Mouse (Mus musculus) lung, postnatal 36 days (tissue): Measurements from ENCODE around the gene Bag3.

Source experiments
- DNase-seq: peaks from one replicate; pipeline ENCODE4 v3.0.0; 2022; ENCODE audit warnings: mixed read lengths

Gene Bag3

DNA sequence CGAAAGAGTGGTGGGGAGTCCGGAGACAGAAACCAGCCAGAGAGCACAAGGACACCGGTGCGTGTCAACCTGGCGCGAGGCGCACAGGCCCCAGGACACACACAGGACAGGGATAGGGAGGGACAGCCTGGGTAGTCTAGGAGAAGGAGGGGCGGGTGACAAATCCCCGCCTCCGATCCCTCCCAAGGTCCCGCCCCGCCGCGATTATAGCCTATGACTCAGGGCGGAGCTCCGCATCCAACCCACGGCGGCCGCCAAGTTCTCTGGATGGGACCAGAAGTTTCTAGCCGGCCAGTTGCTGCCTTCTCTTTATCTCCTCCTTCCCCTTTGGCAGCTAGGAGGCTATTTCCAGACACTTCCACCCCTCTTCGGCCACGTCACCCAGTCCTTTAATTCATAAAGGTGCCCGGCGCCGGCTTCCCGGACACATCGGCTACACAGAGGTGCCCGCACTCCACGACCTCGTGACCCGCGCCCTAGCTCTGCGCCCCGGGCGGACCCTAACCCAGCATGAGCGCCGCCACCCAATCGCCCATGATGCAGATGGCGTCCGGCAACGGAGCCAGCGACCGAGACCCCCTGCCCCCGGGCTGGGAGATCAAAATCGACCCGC is at the start of gene Bag3:
Gene Bag3 (plus strand): TSS at position 268 of the 613 bp plus-strand sequence.
- peak; percentile 98 for DNase-seq

- peak; percentile 88 for DNase-seq
Measured at GRCm38 (mm10) chr7:128474322-128474721, 49.1 kb upstream of the Bag3 start.

DNA sequence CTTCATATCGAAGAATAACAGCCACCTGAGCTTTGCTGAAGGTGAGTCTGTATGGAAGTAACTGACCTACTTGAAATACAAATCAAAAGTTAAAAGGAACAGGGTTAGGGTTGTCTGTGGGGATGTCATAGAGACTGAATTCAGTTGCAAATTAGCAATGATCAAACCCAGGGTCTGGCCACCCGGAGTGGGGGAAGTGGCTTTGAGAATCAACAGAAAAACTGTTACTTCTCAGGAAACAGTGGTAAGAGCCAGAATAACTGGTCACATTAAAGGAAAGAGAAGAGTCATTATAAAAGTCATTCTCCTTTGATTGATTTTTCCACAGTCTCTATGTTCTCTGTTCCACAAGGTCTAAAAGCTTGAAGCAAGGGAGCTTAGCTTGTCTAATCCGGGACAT is 34.4 kb upstream of the Bag3 start:
- DNase-seq, result no peak

DNA sequence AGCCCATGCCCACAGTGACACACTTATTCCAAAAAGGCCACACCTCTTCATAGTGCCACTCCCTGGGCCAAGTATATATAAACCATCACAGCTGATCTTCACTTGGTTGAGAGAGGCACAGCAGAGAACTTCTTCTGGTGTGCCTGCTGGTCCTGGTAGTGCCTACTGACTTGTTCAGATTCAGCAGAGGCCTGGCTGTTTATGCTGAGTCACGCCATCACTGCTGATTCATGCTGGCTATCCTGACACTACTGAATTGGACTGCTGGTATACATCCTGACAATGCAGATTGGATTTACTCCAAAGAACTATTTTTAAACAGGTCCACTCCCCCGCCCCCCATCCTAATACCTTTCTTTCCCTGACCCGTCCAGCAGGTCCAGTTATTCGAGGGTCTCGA is 28.9 kb upstream of the Bag3 start:
- DNase-seq, result no peak

GRCm38 (mm10) chr7:128499801-128500200 is 23.6 kb upstream of the Bag3 start:
- DNase-seq, result no peak

DNA sequence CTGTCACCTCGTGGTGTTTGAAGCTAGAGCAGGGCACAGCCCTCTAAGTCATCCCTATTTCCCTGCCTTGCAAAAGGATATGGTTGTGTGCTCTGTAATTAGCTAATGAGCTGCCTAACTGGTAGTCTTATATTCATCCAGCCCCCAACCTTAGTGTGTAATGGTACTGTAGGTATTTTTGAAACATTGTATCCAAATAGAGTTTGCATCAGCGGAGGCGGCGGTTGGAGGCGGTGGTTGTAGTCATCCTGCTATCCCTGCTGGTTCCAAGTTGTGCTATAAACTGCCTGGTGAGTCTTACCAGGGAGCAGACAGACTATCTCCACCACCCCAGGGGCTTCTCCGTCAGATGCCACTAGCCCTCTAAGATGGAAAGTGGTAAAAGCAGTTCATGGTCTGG is 19.3 kb upstream of the Bag3 start:
- no peak for DNase-seq

- no peak for DNase-seq
Measured at GRCm38 (mm10) chr7:128511936-128512335, 11.5 kb upstream of the Bag3 start.

DNA sequence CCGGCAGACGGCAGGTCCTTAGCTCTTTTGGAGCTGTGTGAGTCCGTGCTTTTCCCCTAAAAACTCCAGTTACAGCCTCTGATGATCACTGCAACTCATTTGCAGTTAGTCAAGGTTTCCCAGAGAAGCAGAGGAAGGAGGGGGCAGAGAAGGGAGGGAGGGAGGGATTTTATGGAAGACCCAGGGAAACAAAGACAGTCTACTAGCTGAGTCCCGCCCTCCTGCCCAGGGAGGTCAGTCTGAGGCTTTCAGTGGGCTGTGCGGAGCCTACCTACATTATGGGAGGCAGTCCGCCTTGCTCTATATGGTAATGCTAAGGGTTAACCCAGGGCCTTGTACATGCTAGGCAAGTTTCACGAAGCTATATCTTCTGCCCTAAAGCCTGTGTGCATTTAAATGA is 9.9 kb upstream of the Bag3 start:
- no peak for DNase-seq

DNA sequence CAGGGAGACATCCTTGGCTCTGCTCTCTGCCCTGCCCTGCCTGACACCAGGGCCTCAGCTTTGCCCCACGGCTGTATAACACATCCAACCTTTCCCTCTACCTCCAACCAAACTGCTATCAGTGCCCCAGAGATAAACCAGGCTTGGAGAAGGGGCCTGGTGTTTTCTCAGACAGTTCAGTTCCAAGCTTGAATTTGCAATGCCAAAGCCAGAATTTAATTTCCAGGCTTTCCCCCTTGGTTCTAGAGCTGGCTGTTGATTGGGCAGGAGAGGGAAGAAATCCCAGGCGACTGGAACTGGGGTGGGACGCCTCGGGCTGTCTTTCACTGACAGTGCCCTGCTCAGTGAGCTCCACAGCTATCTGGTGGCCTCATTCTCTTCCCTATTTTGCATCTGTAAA is 9.1 kb upstream of the Bag3 start:
- DNase-seq, result no peak

DNA sequence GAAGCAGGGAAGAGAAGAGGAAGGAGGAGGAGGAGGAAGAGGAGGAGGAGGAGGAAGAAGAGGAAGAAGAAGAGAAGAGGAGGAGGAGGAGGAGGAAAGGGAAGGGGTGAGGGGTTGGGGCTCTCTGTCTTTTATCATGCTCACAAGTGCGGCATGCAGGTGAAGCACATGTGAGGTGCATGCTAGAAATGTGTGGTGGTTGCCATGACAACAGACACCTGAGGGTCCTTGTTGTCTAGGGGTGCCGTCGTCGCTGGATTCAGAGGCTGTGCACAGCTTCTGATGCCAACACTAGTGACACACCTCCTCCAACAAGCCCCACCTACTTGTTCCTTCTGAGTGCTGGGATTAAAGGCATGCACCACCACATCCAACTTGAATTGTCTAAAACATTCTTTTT is 7.1 kb upstream of the Bag3 start:
- DNase-seq, result no peak

DNA sequence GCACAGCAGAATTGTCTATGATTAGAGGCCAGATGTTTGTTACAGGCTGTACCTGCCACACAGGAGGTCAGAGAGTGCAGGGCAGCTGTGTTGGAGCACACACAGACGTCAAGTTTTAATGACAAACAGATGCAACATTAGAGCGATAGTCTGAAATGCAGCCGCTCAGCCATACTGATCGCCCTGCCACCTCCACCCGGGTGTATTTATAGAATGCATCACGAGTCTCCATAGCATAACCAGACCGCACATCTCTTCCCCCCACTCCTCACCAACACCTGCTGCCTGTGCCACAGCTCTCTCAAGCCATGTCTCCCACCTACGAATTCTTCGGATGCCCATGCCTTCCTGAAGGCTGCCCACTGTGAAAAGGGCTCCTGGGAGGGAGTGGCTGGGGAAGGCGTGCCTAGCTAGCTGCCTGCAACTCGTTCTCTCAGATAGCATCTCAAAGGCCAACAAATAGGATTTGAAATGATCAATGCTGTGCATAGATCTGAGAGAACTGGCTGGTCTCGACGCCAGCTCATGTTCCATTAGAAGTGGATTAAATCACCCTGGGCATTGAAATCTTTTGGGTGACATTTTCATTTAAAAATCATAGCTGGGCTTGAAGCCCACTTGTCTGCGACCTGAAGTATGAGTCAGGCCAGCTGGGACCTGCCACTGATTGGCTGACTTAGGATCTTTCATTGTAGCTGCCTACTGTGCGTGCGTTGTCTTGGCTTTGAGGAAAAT is 3.9 kb upstream of the Bag3 start:
- no peak for DNase-seq

DNA sequence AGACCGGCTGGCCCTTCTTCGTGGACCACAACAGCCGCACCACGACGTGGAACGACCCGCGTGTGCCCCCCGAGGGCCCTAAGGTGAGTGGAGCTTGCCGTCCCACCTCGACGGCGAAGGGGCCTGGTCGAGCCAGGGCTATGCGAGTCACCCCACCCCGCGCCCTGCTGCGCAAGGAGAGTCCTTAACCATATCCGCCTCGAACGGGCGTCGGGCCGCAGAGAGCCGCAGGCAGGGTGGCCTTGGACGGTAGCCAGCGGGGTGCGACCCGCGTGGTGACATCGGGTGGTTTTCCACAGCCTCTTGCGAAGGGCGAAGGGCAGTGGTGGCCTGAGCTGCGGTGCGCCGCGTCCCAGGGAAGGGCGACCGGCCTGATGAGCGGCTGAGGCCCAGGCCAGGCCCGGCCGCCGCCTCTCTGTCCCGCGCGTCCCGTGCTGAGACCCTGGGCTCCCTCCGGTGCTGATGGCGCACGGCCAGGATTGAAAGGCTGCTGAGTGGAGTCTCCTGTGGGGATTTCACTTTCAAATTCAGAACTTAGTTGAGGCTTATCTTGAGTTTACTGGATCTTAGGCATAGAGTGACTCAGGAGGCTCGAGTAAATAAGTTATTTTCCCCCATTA is 656 bp downstream of the Bag3 start:
- DNase-seq, result peak; percentile 80

DNA sequence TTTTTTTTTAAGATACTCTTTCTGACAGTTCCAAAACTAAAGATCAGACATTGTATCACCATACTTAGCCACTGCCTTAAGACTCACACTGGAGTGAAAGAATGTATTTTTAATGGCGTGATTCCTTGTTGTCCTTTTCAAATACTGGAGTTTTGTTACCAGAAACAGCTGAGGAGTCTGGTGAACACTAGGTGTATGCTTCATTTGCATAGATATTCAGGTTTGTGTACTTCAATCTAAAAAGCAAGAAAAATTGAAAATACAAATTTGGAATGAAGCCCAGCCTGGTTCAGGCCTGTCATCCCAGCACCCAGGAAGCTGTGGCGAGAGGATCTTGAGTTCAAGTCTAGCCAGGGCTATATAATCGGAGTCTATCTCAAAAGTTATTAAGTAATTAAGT is 1.2 kb downstream of the Bag3 start:
- no peak for DNase-seq

DNA sequence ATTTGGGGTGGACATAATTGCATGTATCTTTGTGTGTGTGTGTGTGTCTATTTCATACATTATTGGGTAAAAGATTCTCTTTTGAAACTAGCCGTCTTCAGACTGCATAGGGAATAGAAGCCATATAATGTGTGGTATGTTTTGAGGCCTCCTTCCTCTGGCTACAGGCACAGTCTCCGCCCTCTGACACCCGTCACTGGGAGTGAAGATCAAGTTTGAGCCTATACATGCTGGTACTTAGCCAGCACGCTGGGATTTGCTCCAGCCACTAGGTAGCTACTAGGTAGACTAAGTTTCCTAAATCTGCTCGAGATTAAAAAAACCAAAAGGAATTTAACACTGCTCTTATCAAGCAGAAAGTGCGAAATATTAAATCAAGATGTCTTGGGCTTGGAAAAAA is 3.2 kb downstream of the Bag3 start:
- no peak for DNase-seq

DNA sequence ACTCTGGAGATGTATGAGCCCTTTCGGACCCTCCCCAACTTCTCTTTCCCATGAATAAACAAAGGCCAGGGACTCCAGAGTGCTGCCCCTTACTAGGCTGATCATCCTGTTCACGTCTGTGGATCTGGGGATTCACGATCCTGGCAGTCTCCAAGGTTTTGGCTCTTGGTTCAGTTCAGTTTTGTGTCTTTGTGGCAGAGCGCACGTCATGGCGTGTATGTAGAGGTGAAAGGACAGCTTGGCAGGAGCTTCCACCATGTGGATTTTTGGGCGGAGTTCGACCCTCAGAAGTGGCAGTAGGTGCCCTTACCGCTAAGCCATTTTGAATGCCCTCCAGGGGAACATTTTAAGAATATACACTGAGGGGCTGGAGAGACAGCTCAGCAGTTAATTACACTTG is 5.2 kb downstream of the Bag3 start:
- DNase-seq, result no peak

- no peak for DNase-seq
Measured at GRCm38 (mm10) chr7:128529126-128529525, 5.7 kb downstream of the Bag3 start.

DNA sequence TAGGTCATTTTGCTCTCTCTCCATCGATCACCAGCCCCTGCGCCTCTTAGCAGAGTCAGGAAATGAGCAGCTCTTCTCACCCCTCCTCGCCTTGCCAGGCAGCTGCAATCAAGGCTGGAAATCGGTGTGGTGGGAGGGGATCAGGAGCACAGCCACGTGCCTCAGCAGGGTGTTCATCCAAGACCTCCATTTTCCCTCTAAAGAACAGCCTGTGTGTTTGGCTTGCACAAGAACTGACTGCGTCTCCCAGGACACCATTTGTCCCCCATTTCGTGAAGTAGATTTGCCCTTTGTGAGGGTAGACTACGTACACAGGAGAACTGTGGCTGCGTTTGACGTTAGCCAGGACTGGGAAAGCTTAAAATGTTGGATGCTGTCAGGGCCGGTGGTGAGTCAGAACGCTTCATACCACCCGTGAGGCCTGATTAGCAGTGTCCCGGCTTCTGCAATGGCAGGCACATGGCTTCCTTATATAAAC is 6.2 kb downstream of the Bag3 start:
- DNase-seq, result peak; percentile 67

GRCm38 (mm10) chr7:128531031-128531430 is 7.6 kb downstream of the Bag3 start:
- DNase-seq, result no peak

- peak; percentile 79 for DNase-seq
Measured at GRCm38 (mm10) chr7:128531929-128532328, 8.5 kb downstream of the Bag3 start.

DNA sequence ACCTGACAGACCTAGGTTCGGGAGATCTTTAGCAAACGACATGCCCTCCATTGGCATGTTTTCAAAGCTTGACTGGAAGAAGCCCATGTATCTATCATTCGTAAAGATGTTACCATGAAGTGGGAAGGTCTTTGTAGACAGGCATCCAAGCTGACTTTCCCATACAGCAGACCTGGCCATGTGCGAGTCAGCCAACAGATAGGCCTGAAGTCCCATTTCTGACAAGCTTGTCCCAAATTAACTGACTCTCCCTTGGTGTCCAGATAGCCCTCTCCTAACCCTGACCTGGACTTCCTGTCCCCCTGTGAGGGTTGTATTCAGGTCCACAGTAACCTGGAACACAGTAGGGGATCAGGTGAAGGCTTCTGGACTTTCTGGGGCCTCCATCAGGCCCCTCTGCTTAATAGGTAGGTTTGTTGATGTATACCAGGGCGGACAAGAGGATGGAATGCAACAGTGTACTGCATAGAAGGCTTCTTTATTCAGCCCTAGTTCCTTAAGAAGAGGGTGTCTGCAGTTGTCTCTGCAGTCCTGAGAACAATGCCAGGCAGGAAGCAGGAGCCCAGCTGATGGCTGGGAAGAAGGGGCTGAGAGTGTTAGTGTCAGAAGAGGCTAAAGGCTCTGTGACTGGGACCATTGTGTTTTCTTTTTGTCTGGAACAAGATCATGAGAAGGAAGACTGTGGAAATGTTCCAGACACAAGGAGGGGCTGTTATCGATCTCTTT is 9.2 kb downstream of the Bag3 start:
- DNase-seq, result peak; percentile 28

DNA sequence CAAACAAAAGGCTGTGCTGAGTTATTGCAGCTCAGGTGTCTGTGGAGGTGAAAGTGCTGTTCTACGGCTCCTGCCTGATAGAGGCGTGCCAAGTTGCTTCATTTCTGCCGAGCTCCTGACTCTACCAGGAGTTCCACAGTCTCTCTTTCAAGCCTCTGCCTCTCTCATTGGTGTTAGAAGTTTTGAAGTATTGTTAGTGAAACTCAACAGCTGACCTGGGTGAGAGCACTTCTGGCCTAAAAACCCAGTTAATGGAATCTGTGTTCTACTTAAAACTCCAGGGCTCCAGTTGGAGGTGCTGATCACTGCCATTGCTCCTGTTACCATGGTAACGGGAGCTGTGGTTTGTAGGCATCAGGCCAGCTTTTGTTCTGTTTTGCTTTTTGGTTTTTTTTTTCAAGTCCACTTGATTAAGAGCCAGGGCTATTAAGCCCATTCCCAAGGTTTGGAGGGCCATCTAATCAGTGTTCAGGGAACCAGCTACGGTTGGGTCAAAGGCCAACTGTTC is 11.6 kb downstream of the Bag3 start:
- DNase-seq, result peak; percentile 76

DNA sequence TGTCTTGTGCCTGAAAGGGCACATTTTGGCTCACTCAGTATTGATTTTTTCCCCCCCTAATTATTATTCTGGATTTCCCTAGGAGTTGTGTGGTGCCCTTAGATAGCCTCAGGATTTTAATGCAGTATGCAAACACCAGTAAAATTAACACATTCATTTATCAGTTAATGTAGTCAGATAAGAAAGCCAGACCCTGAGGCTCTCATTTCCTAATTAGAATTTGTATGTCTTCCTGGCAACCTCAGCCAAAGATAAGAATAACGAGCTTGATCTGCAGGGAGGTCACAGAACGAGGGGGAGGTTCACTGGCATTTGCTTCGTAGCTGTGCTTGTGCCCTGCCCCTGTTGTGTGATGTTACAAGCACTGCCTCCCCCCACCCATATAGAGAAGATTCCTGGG is 12.7 kb downstream of the Bag3 start:
- DNase-seq, result no peak

DNA sequence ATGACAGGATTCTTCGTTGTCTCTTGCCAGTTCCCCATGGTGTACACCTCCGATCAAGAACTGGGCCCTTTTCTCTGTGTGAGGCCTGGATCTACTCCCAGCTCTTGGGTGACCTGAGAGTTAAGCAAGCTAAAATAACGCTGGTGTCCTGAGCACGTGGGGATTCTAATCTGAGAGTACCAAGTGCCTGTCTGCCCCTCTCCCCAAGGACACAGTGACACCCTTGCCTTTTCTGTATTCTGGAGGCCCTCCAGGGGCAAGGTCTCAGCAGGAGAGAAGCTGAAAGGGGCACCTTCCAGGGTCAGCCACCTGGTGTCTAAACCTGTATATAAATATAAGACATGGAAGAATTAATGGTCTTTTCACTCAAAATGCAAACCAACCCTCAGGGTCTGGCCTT is 14.3 kb downstream of the Bag3 start:
- no peak for DNase-seq
